Mouse (Mus musculus): Measurements from ENCODE around the gene Smoc1.

- TF ChIP-seq CTCF (conservative IDR thresholded peaks at IDR 0.05; ENCODE audit: insufficient read depth, insufficient read length, low read depth, low read length) (no peak; the same call in 1 of the 2 replicates), POLR2A (IDR thresholded peaks at IDR 0.05; ENCODE audit: low read depth, low read length) (no peak)
Observed at GRCm38 (mm10) chr12:81160831-81161230, 134.2 kb downstream of the Smoc1 start.
